19 mouse cellular contexts compared by ENCODE assay signal in genomic region chr4:119721531-119721930, GRCm38 (mm10).
"Had no signal": no experiment of that assay in that cellular context is flagged by ENCODE, and none has a peak within 500 bp of the region (broad histone marks: within the 10 kb centered on the region; RNA-seq: fewer than 3 reads in every experiment).

No protein-coding gene starts in this region.

- H3K9ac ChIP-seq: limb, embryonic 12.5 days; limb, embryonic 15.5 days; liver, embryonic 14.5 days; liver, postnatal 0 days; lung, embryonic 14.5 days had no signal

- ATAC-seq: liver, postnatal 0 days; lung, postnatal 0 days; midbrain, embryonic 16.5 days had no signal

- H3K4me1 ChIP-seq: limb, embryonic 12.5 days; limb, embryonic 15.5 days had no signal

- H3K27ac ChIP-seq: kidney, postnatal 0 days; limb, embryonic 12.5 days; limb, embryonic 15.5 days; liver, embryonic 14.5 days; macrophage; stomach, postnatal 0 days had no signal

- H3K4me2 ChIP-seq: limb, embryonic 12.5 days; limb, embryonic 15.5 days; liver, embryonic 11.5 days; lung, embryonic 14.5 days had no signal

- DNase-seq: kidney, adult 2 months; kidney, postnatal 25 days; left cerebral cortex, postnatal 4 days; liver, postnatal 0 days; lung, embryonic 14.5 days; right cerebral cortex, postnatal 4 days; thymus, adult 2 months; thymus, postnatal 14 days; thymus, postnatal 4 days had no signal

- H3K36me3 ChIP-seq: limb, embryonic 12.5 days; limb, embryonic 15.5 days had no signal

- H3K9me3 ChIP-seq: limb, embryonic 12.5 days; limb, embryonic 15.5 days had no signal

- H3K4me3 ChIP-seq: limb, embryonic 12.5 days; limb, embryonic 15.5 days; myocyte had no signal
